Mouse (Mus musculus) E14TG2a.4 (cell line): ENCODE results near the gene Bsg.

Experiments used
- CTCF ChIP-seq: conservative IDR thresholded peaks from 2 replicates; pipeline ENCODE4 v1.5.1; 2014; ENCODE audit warnings: low read length
- POU5F1 ChIP-seq: IDR thresholded peaks from 2 replicates; pipeline ENCODE4 v1.6.1; 2014; ENCODE audit warnings: low read length, borderline replicate concordance

GRCm38 (mm10) chr10:79658829-79659228 is 45.5 kb upstream of the Bsg start:
- TF ChIP-seq CTCF (peak; percentile 48), POU5F1 (no peak)
